8 mouse cellular contexts compared by ENCODE assay signal in genomic region chr2:16450838-16451665, GRCm38 (mm10).
DNase-seq lines count a peak whose midpoint lies in the region; ATAC-seq and TF ChIP-seq lines count a peak whose summit lies in the region.

No protein-coding gene starts in this region.

- H3K9me3 ChIP-seq in kidney, embryonic 15.5 days (replicated peaks): 0 out of 2 replicates have a peak, but pooled peaks cover 3% of the 10 kb centered on the region
- 0 out of 2 replicates have a peak, but pooled peaks cover 3% of the 10 kb centered on the region for H3K9me3 ChIP-seq in midbrain, embryonic 14.5 days (ENCODE audit: control insufficient read depth, low read length)

- peak; percentile 76 for ATAC-seq in kidney, embryonic 15.5 days (replicated peaks; ENCODE audit: low FRiP score)
- ATAC-seq in midbrain, embryonic 14.5 days (ENCODE audit: low FRiP score, low TSS enrichment): peak; percentile 35; the same call in 1 of the 2 replicates

- no peak overlapping the region for H3K9ac ChIP-seq in kidney, embryonic 15.5 days
- no peak overlapping the region for H3K9ac ChIP-seq in midbrain, embryonic 14.5 days (replicated peaks; ENCODE audit: low read length)

- no peaks in the 10 kb centered on the region for H3K4me1 ChIP-seq in spleen, adult 2 months (ENCODE audit: control insufficient read depth, insufficient read depth, insufficient read length)
- H3K4me1 ChIP-seq in kidney, embryonic 15.5 days: peaks cover 17% of the 10 kb centered on the region
- H3K4me1 ChIP-seq in midbrain, embryonic 14.5 days (ENCODE audit: control insufficient read depth, insufficient read depth, low read length): no peaks in the 10 kb centered on the region

- TF ChIP-seq POLR2A in spleen, adult 2 months (IDR thresholded peaks at IDR 0.05; ENCODE audit: low read depth, low read length): no peak

- peak overlapping the region; percentile 21; the same call in 1 of the 2 replicates for H3K27ac ChIP-seq in spleen, adult 2 months (ENCODE audit: insufficient read depth, low read length)
- peak overlapping the region; percentile 72 for H3K27ac ChIP-seq in kidney, embryonic 15.5 days
- no peak overlapping the region for H3K27ac ChIP-seq in midbrain, embryonic 14.5 days (replicated peaks; ENCODE audit: low read depth, low read length)

- DNase-seq in spleen, adult 2 months (ENCODE audit: low read depth in 1 of 2, low spot score in 2 of 2): no peak
- no peak for DNase-seq in spleen, postnatal 14 days (ENCODE audit: low spot score in 2 of 2)
- peak; percentile 34 to 66 for DNase-seq in gastrocnemius, postnatal 36 days
- no peak for DNase-seq in midbrain, embryonic 14.5 days
- DNase-seq in frontal cortex, postnatal 14 days (ENCODE audit: low spot score in 2 of 2): no peak
- DNase-seq in layer of hippocampus, adult 8-10 months (ENCODE audit: low spot score in 2 of 2): no peak
- no peak for DNase-seq in thymus, postnatal 36 days

- no peaks in the 10 kb centered on the region for H3K27me3 ChIP-seq in spleen, adult 2 months (ENCODE audit: control insufficient read depth, insufficient read depth, low read length)
- no peaks in the 10 kb centered on the region for H3K27me3 ChIP-seq in kidney, embryonic 15.5 days
- H3K27me3 ChIP-seq in midbrain, embryonic 14.5 days (ENCODE audit: control insufficient read depth, insufficient read depth, low read length): no peaks in the 10 kb centered on the region

- 88% methylated on average over 7 of the region's 7 CpGs for WGBS in spleen, adult 2 months
- WGBS in kidney, embryonic 15.5 days: 33% methylated on average over 7 of the region's 7 CpGs
- 43% methylated on average over 7 of the region's 7 CpGs for WGBS in midbrain, embryonic 14.5 days

- no peaks in the 10 kb centered on the region for H3K36me3 ChIP-seq in spleen, adult 2 months (ENCODE audit: control insufficient read depth, insufficient read depth, low read length)
- no peaks in the 10 kb centered on the region for H3K36me3 ChIP-seq in kidney, embryonic 15.5 days
- H3K36me3 ChIP-seq in midbrain, embryonic 14.5 days (ENCODE audit: control insufficient read depth, insufficient read depth, low read length): no peaks in the 10 kb centered on the region

- no peak for TF ChIP-seq CTCF in spleen, adult 2 months (IDR thresholded peaks at IDR 0.05; ENCODE audit: extremely low read depth, insufficient read depth, insufficient read length, insufficient replicate concordance)

- no peak overlapping the region for H3K4me2 ChIP-seq in kidney, embryonic 15.5 days
- no peak overlapping the region for H3K4me2 ChIP-seq in midbrain, embryonic 14.5 days (ENCODE audit: low read length)

- H3K4me3 ChIP-seq in spleen, adult 2 months (ENCODE audit: extremely low read depth, insufficient read depth, insufficient read length): no peak overlapping the region
- H3K4me3 ChIP-seq in kidney, embryonic 15.5 days (replicated peaks): no peak overlapping the region
- H3K4me3 ChIP-seq in midbrain, embryonic 14.5 days (replicated peaks; ENCODE audit: low read depth, low read length): no peak overlapping the region

- intact Hi-C loops in gastrocnemius, postnatal 36 days (cut with DNase I): no loop called here

Comparison
In these comparisons a context has a peak if more than half of its experiments do, and no peak if none do; other contexts are left out.
1. DNase-seq: peak in gastrocnemius, postnatal 36 days (2 of 2); none in spleen, adult 2 months (0 of 2), spleen, postnatal 14 days (0 of 2), midbrain, embryonic 14.5 days (single experiment), frontal cortex, postnatal 14 days (0 of 2), layer of hippocampus, adult 8-10 months (0 of 2) and thymus, postnatal 36 days (0 of 2).